Comparison of ENCODE assay signal across 8 mouse cellular contexts in genomic region chr10:115363151-115363550, GRCm38 (mm10). TPM values are rescaled to one million over a fixed set of nuclear protein-coding genes. Genes with fewer than 3 reads are reported as not detected.
DNase-seq lines count a peak whose midpoint lies in the region; ATAC-seq and TF ChIP-seq lines count a peak whose summit lies in the region.

No protein-coding gene starts in this region.

- H3K27me3 ChIP-seq in embryonic facial prominence, embryonic 10.5 days (replicated peaks; ENCODE audit: low read depth, poor library complexity, severe bottlenecking): no peaks in the 10 kb centered on the region
- H3K27me3 ChIP-seq in intestine, embryonic 16.5 days (replicated peaks; ENCODE audit: control insufficient read depth, insufficient read depth, low read length): no peaks in the 10 kb centered on the region
- no peaks in the 10 kb centered on the region for H3K27me3 ChIP-seq in neural tube, embryonic 15.5 days (replicated peaks)

- DNase-seq in left cerebral cortex, adult 2 months (ENCODE audit: extremely low spot score in 1 of 2, low spot score in 2 of 2): no peak
- DNase-seq in left cerebral cortex, postnatal 14 days (ENCODE audit: low spot score in 2 of 2): no peak
- no peak for DNase-seq in embryonic facial prominence, embryonic 10.5 days (ENCODE audit: low spot score)
- no peak for DNase-seq in ovary, postnatal 36 days (ENCODE audit: low spot score)
- no peak for DNase-seq in layer of hippocampus, adult 9-11 months

- peak overlapping the region; percentile 90; the same call in 1 of the 2 replicates for H3K27ac ChIP-seq in left cerebral cortex, adult 2 months
- peak overlapping the region; percentile 92; the same call in 1 of the 2 replicates for H3K27ac ChIP-seq in embryonic facial prominence, embryonic 10.5 days (replicated peaks)
- peak overlapping the region; percentile 92 for H3K27ac ChIP-seq in intestine, embryonic 16.5 days (ENCODE audit: low read length)
- H3K27ac ChIP-seq in neural tube, embryonic 15.5 days (replicated peaks): 0 out of 2 replicates have a peak overlapping the region, but pooled peaks have one; percentile 96

- peaks cover 21% of the 10 kb centered on the region for H3K4me1 ChIP-seq in embryonic facial prominence, embryonic 10.5 days
- H3K4me1 ChIP-seq in intestine, embryonic 16.5 days (ENCODE audit: control insufficient read depth, insufficient read depth, low read length): peaks cover 4% of the 10 kb centered on the region
- H3K4me1 ChIP-seq in neural tube, embryonic 15.5 days: peaks cover 28% of the 10 kb centered on the region

- TF ChIP-seq CTCF in left cerebral cortex, adult 2 months (IDR thresholded peaks at IDR 0.05): no peak

- H3K36me3 ChIP-seq in embryonic facial prominence, embryonic 10.5 days (replicated peaks): no peaks in the 10 kb centered on the region
- no peaks in the 10 kb centered on the region for H3K36me3 ChIP-seq in intestine, embryonic 16.5 days (ENCODE audit: control insufficient read depth, insufficient read depth, low read length)
- H3K36me3 ChIP-seq in neural tube, embryonic 15.5 days: no peaks in the 10 kb centered on the region

- H3K9ac ChIP-seq in intestine, embryonic 16.5 days (ENCODE audit: low read depth, low read length): peak overlapping the region; percentile 65; the same call in 1 of the 2 replicates
- H3K9ac ChIP-seq in neural tube, embryonic 15.5 days (replicated peaks): no peak overlapping the region

- WGBS in embryonic facial prominence, embryonic 10.5 days: 88% methylated on average over 4 of the region's 4 CpGs
- 84% methylated on average over 4 of the region's 4 CpGs for WGBS in intestine, embryonic 16.5 days
- WGBS in neural tube, embryonic 15.5 days: 90% methylated on average over 4 of the region's 4 CpGs

- intact Hi-C loops in left cerebral cortex, adult 2 months (cut with DNase I): no loop called here
- intact Hi-C loops in left cerebral cortex, postnatal 14 days (cut with DNase I): no loop called here

- no peak overlapping the region for H3K4me3 ChIP-seq in left cerebral cortex, adult 2 months
- peak overlapping the region; percentile 68 for H3K4me3 ChIP-seq in embryonic facial prominence, embryonic 10.5 days
- H3K4me3 ChIP-seq in intestine, embryonic 16.5 days (ENCODE audit: low read length): peak overlapping the region; percentile 52; the same call in 1 of the 2 replicates
- peak overlapping the region; percentile 72; the same call in 1 of the 2 replicates for H3K4me3 ChIP-seq in neural tube, embryonic 15.5 days (replicated peaks)

- no peaks in the 10 kb centered on the region for H3K9me3 ChIP-seq in embryonic facial prominence, embryonic 10.5 days
- no peaks in the 10 kb centered on the region for H3K9me3 ChIP-seq in intestine, embryonic 16.5 days (ENCODE audit: control insufficient read depth, low read length)
- no peaks in the 10 kb centered on the region for H3K9me3 ChIP-seq in neural tube, embryonic 15.5 days (replicated peaks)

- peak overlapping the region; percentile 56 for H3K4me2 ChIP-seq in intestine, embryonic 16.5 days (ENCODE audit: low read depth, low read length)
- H3K4me2 ChIP-seq in neural tube, embryonic 15.5 days: peak overlapping the region; percentile 82

- no peak for ATAC-seq in intestine, embryonic 16.5 days
- ATAC-seq in neural tube, embryonic 15.5 days (ENCODE audit: low FRiP score): no peak
- no peak for ATAC-seq in megakaryocyte progenitor cell, adult 5-6 weeks (replicated peaks; ENCODE audit: poor library complexity)

RNA-seq across cellular contexts. Expression of gene Tmem19, which starts 0.8 kb away (rescaled TPM):
- 10 to 100 TPM; 38.3 to 40.2 TPM for total RNA-seq in left cerebral cortex, adult 2 months (2021)
- 10 to 100 TPM; 52.6 to 57.6 TPM for total RNA-seq in left cerebral cortex, postnatal 14 days (2021)
- polyA plus RNA-seq in embryonic facial prominence, embryonic 10.5 days (2016; fragmentation: Nextera tagmentation; extraction: Ambion mirVana): 26.1 and 27.9 TPM in 2 replicates
- polyA plus RNA-seq in intestine, embryonic 16.5 days (2015; fragmentation: Nextera tagmentation; extraction: Ambion mirVana): 35.2 and 43.4 TPM in 2 replicates
- polyA plus RNA-seq in neural tube, embryonic 15.5 days (2015; fragmentation: Nextera tagmentation; extraction: Ambion mirVana): 31.6 and 32.0 TPM in 2 replicates
- total RNA-seq in megakaryocyte progenitor cell, adult 5-6 weeks (2015): 13.1 and 14.3 TPM in 2 replicates
- 14.5 and 19.4 TPM in 2 replicates for total RNA-seq in megakaryocyte progenitor cell, adult 5-6 weeks (2017)

RNA-seq across cellular contexts. Expression of gene Thap2, which starts 21.1 kb away (rescaled TPM):
- 10 to 100 TPM; 13.0 to 14.5 TPM for total RNA-seq in left cerebral cortex, adult 2 months (2021)
- 10 to 100 TPM; 10.7 to 13.1 TPM for total RNA-seq in left cerebral cortex, postnatal 14 days (2021)
- 24.1 and 26.2 TPM in 2 replicates for polyA plus RNA-seq in embryonic facial prominence, embryonic 10.5 days (2016; fragmentation: Nextera tagmentation; extraction: Ambion mirVana)
- 18.6 and 22.6 TPM in 2 replicates for polyA plus RNA-seq in intestine, embryonic 16.5 days (2015; fragmentation: Nextera tagmentation; extraction: Ambion mirVana)
- 25.4 and 25.8 TPM in 2 replicates for polyA plus RNA-seq in neural tube, embryonic 15.5 days (2015; fragmentation: Nextera tagmentation; extraction: Ambion mirVana)
- 8.8 and 14.2 TPM in 2 replicates for total RNA-seq in megakaryocyte progenitor cell, adult 5-6 weeks (2015)
- total RNA-seq in megakaryocyte progenitor cell, adult 5-6 weeks (2017): 9.9 and 13.1 TPM in 2 replicates

RNA-seq across cellular contexts. Expression of gene Zfc3h1, which starts 21.6 kb away (rescaled TPM):
- 10 to 100 TPM; 54.6 to 61.2 TPM for total RNA-seq in left cerebral cortex, adult 2 months (2021)
- 10 to 100 TPM; 50.9 to 52.6 TPM for total RNA-seq in left cerebral cortex, postnatal 14 days (2021)
- 17.0 and 19.0 TPM in 2 replicates for polyA plus RNA-seq in embryonic facial prominence, embryonic 10.5 days (2016; fragmentation: Nextera tagmentation; extraction: Ambion mirVana)
- 11.5 and 15.0 TPM in 2 replicates for polyA plus RNA-seq in intestine, embryonic 16.5 days (2015; fragmentation: Nextera tagmentation; extraction: Ambion mirVana)
- 14.8 and 15.1 TPM in 2 replicates for polyA plus RNA-seq in neural tube, embryonic 15.5 days (2015; fragmentation: Nextera tagmentation; extraction: Ambion mirVana)
- total RNA-seq in megakaryocyte progenitor cell, adult 5-6 weeks (2015): 34.4 and 51.9 TPM in 2 replicates
- total RNA-seq in megakaryocyte progenitor cell, adult 5-6 weeks (2017): 23.2 and 32.0 TPM in 2 replicates

RNA-seq across cellular contexts. Expression of gene Rab21, which starts 47.8 kb away (rescaled TPM):
- total RNA-seq in left cerebral cortex, adult 2 months (2021): 10 to 100 TPM; 53.1 to 57.6 TPM
- total RNA-seq in left cerebral cortex, postnatal 14 days (2021): 10 to 100 TPM; 49.7 to 50.6 TPM
- 2.6 and 2.9 TPM in 2 replicates for polyA plus RNA-seq in embryonic facial prominence, embryonic 10.5 days (2016; fragmentation: Nextera tagmentation; extraction: Ambion mirVana)
- polyA plus RNA-seq in intestine, embryonic 16.5 days (2015; fragmentation: Nextera tagmentation; extraction: Ambion mirVana): 4.7 and 5.1 TPM in 2 replicates
- polyA plus RNA-seq in neural tube, embryonic 15.5 days (2015; fragmentation: Nextera tagmentation; extraction: Ambion mirVana): 7.0 and 9.6 TPM in 2 replicates
- total RNA-seq in megakaryocyte progenitor cell, adult 5-6 weeks (2015): 94.3 and 102 TPM in 2 replicates
- 46.5 and 49.5 TPM in 2 replicates for total RNA-seq in megakaryocyte progenitor cell, adult 5-6 weeks (2017)
